Mouse (Mus musculus) embryonic fibroblast, embryonic 13.5 days (primary cell): ENCODE data around the gene Hist1h2ae.

Experiments
- CTCF ChIP-seq: IDR thresholded peaks from 2 replicates; pipeline ENCODE4 v1.5.1; 2011; ENCODE audit warnings: mild to moderate bottlenecking, control low read depth, low read length, moderate library complexity, borderline replicate concordance; ENCODE audit not compliant: insufficient read depth
- POLR2A ChIP-seq: IDR thresholded peaks from 2 replicates; pipeline ENCODE4 v1.6.1; 2011; ENCODE audit warnings: low read depth, mild to moderate bottlenecking, control low read depth, low read length, moderate library complexity

DNA sequence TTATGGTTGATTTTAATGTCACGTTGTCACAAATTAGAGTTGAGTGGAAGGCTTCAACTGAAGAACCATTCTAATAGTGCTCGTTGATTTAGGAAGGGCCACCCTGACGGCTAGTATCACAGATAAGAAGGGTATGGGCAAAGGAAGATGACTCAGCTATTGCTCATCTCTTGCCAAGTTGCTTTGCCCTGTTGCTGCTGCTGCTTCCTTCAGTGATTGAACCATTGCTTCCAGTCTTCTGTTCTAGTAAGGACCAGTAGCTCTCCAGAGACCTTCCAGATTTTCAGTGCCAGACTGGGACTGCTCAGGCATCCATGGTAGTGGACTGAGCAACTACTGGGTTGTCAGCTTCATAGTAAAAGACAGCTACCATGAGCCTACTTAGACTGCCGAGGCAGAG is 38.2 kb upstream of the Hist1h2ae start:
- TF ChIP-seq CTCF, result no peak
- TF ChIP-seq POLR2A, result no peak
